Mouse (Mus musculus) G1E (cell line): ENCODE measurements at regions not wholly inside any gene's neighbourhood (a gene's known extent, or its start where the extent isn't known, plus 50 kb on each side); places are given as distances from the start of the nearest gene placed in this dataset.

ENCODE experiments used
- ATAC-seq: 2 replicates; pipeline ENCODE4 v1.8.0; 2016; ENCODE audit warnings: mild to moderate bottlenecking; ENCODE audit not compliant: insufficient number of reproducible peaks, poor library complexity, low FRiP score, severe bottlenecking; ENCODE audit errors: extremely low read depth
- DNase-seq: peaks from one replicate; pipeline ENCODE4 v3.0.0; 2012; ENCODE audit warnings: low spot score
- H3K27me3 ChIP-seq: 2 replicates; pipeline ENCODE4 v1.6.1; 2012; ENCODE audit warnings: mild to moderate bottlenecking, low read length, inconsistent platforms; ENCODE audit not compliant: insufficient read depth
- H3K36me3 ChIP-seq: replicated peaks from 2 replicates; pipeline ENCODE3; 2012; ENCODE audit warnings: mild to moderate bottlenecking, inconsistent platforms
- H3K4me1 ChIP-seq: 2 replicates; pipeline ENCODE4 v1.6.1; 2012; ENCODE audit warnings: low read depth, low read length, inconsistent platforms, mixed read lengths; ENCODE audit not compliant: insufficient read depth
- H3K4me3 ChIP-seq: 2 replicates; pipeline ENCODE4 v1.5.1; 2012; ENCODE audit warnings: low read depth, mild to moderate bottlenecking, inconsistent platforms, low read length, moderate library complexity, mixed read lengths
- H3K9me3 ChIP-seq: replicated peaks from 2 replicates; pipeline ENCODE4 v1.6.1; 2012; ENCODE audit warnings: inconsistent platforms
- CTCF ChIP-seq: IDR thresholded peaks from 2 replicates; pipeline ENCODE4 v1.5.1; 2012; ENCODE audit warnings: low read depth, low read length, inconsistent platforms, mixed read lengths
- GATA1 ChIP-seq: IDR thresholded peaks from 2 replicates; pipeline ENCODE4 v1.6.1; 2012; ENCODE audit warnings: borderline replicate concordance, low read length, inconsistent platforms, mixed read lengths
- GATA2 ChIP-seq: IDR thresholded peaks from 2 replicates; pipeline ENCODE4 v1.6.1; 2012; ENCODE audit warnings: low read depth, low read length, inconsistent platforms, borderline replicate concordance
- POLR2AphosphoS5 ChIP-seq: IDR thresholded peaks from 2 replicates; pipeline ENCODE4 v1.6.1; 2012; ENCODE audit warnings: low read depth, low read length, inconsistent platforms; ENCODE audit not compliant: insufficient replicate concordance
- TAL1 ChIP-seq: conservative IDR thresholded peaks from 2 replicates; pipeline ENCODE4 v1.6.1; 2012; ENCODE audit warnings: low read depth, low read length, inconsistent platforms, mixed read lengths

GRCm38 (mm10) chr15:97138265-97138664 lies 82.5 kb upstream of the Slc38a4 start:
- no peak for ATAC-seq
- TF ChIP-seq POLR2AphosphoS5 (no peak), GATA2 (no peak), GATA1 (no peak)
- Histone ChIP-seq H3K9me3 (peaks cover 46% of the 10 kb centered on the region), H3K27me3 (no peaks in the 10 kb centered on the region), H3K36me3 (no peaks in the 10 kb centered on the region), H3K4me1 (no peaks in the 10 kb centered on the region), H3K4me3 (no peak overlapping the region)
- no peak for DNase-seq

GRCm38 (mm10) chr15:97135291-97135690 lies 79.5 kb upstream of the Slc38a4 start:
- Histone ChIP-seq H3K9me3 (peaks cover 43% of the 10 kb centered on the region), H3K4me3 (no peak overlapping the region), H3K4me1 (no peaks in the 10 kb centered on the region), H3K27me3 (no peaks in the 10 kb centered on the region), H3K36me3 (no peaks in the 10 kb centered on the region)
- no peak for DNase-seq
- ATAC-seq: no peak
- TF ChIP-seq POLR2AphosphoS5 (no peak), CTCF (no peak), GATA2 (no peak), TAL1 (no peak), GATA1 (no peak)

- TF ChIP-seq CTCF: no peak
- no peak for TF ChIP-seq GATA2
- no peak for TF ChIP-seq TAL1
- no peak for TF ChIP-seq GATA1
- no peak for TF ChIP-seq POLR2AphosphoS5
Observed at GRCm38 (mm10) chr15:97127771-97128170, 72.0 kb upstream of the Slc38a4 start.

GRCm38 (mm10) chr15:97125836-97126822 lies 70.4 kb upstream of the Slc38a4 start:
- TF ChIP-seq GATA1: no peak
- no peak for TF ChIP-seq GATA2
- TF ChIP-seq POLR2AphosphoS5: no peak
- no peak for TF ChIP-seq CTCF
- TF ChIP-seq TAL1: no peak
- DNase-seq: no peak
- no peaks in the 10 kb centered on the region for H3K4me1 ChIP-seq
- H3K27me3 ChIP-seq: no peaks in the 10 kb centered on the region
- H3K36me3 ChIP-seq: no peaks in the 10 kb centered on the region
- no peak for ATAC-seq
- H3K4me3 ChIP-seq: no peak overlapping the region
- H3K9me3 ChIP-seq: peaks cover 57% of the 10 kb centered on the region

More at GRCm38 (mm10) chr15:97127771-97128170, 72.0 kb upstream of the Slc38a4 start:
- Histone ChIP-seq H3K4me3 (no peak overlapping the region), H3K4me1 (no peaks in the 10 kb centered on the region), H3K36me3 (no peaks in the 10 kb centered on the region), H3K27me3 (no peaks in the 10 kb centered on the region), H3K9me3 (peaks cover 47% of the 10 kb centered on the region)
- ATAC-seq: no peak
- no peak for DNase-seq

GRCm38 (mm10) chr15:97122263-97122662 lies 66.5 kb upstream of the Slc38a4 start:
- no peak for ATAC-seq
- Histone ChIP-seq H3K36me3 (no peaks in the 10 kb centered on the region), H3K9me3 (peaks cover 58% of the 10 kb centered on the region), H3K4me3 (no peak overlapping the region), H3K27me3 (no peaks in the 10 kb centered on the region), H3K4me1 (no peaks in the 10 kb centered on the region)
- no peak for DNase-seq
- TF ChIP-seq CTCF (no peak), POLR2AphosphoS5 (no peak), TAL1 (no peak), GATA2 (no peak), GATA1 (no peak)

GRCm38 (mm10) chr15:97112452-97113200 lies 56.9 kb upstream of the Slc38a4 start:
- ATAC-seq (no peak), DNase-seq (no peak)
- TF ChIP-seq CTCF (no peak), TAL1 (no peak), POLR2AphosphoS5 (no peak), GATA2 (no peak), GATA1 (no peak)
- no peaks in the 10 kb centered on the region for H3K27me3 ChIP-seq
- H3K9me3 ChIP-seq: peaks cover 36% of the 10 kb centered on the region
- H3K4me3 ChIP-seq: no peak overlapping the region
- no peaks in the 10 kb centered on the region for H3K4me1 ChIP-seq
- H3K36me3 ChIP-seq: no peaks in the 10 kb centered on the region
